Mouse (Mus musculus) embryonic facial prominence, embryonic 10.5 days (tissue): ENCODE results near the gene Tmem120a. TPM values are rescaled to one million over a fixed set of nuclear protein-coding genes. Genes with fewer than 3 reads are reported as not detected.

Source experiments
- DNase-seq: peaks from one replicate; pipeline ENCODE4 v3.0.0-alpha.2; 2017; ENCODE audit warnings: low spot score
- H3K27ac ChIP-seq: fragments of 300-500 bp; sonication (generic); replicated peaks from 2 replicates; pipeline ENCODE4 v1.5.1; 2016; ENCODE audit warnings: mild to moderate bottlenecking
- H3K27me3 ChIP-seq: fragments of 300-500 bp; sonication (generic); replicated peaks from 2 replicates; pipeline ENCODE4 v1.6.1; 2016; ENCODE audit warnings: low read depth, mild to moderate bottlenecking; ENCODE audit not compliant: poor library complexity, severe bottlenecking
- H3K36me3 ChIP-seq: fragments of 300-500 bp; sonication (generic); replicated peaks from 2 replicates; pipeline ENCODE4 v1.6.1; 2016; ENCODE audit warnings: mild to moderate bottlenecking, moderate library complexity
- H3K4me1 ChIP-seq: fragments of 300-500 bp; sonication (generic); 2 replicates; pipeline ENCODE4 v1.6.1; 2016
- H3K4me3 ChIP-seq: fragments of 300-500 bp; sonication (generic); 2 replicates; pipeline ENCODE4 v1.5.1; 2016; ENCODE audit warnings: mild to moderate bottlenecking, moderate library complexity
- H3K9me3 ChIP-seq: fragments of 300-500 bp; sonication (generic); 2 replicates; pipeline ENCODE4 v1.6.1; 2016; ENCODE audit warnings: mild to moderate bottlenecking
- WGBS: fragments of 180-500 bp; shearing (Covaris S2); methylation state at CpG from one replicate; pipeline ENCODE4 v1.1.7; 2016; 5-methylcytosine and 5-hydroxymethylcytosine counted together
- polyA plus RNA-seq: library from polyadenylated mRNA; unstranded; fragments of >200 nt; fragmentation: Nextera tagmentation; extraction: Ambion mirVana; gene quantifications from 2 replicates; pipeline ENCODE4 v1.2.1, GENCODE M21; 2016

Gene Tmem120a
- polyA plus RNA-seq, 1 experiment from 2014 or later, result 54.7 TPM

- Histone ChIP-seq H3K27me3 (no peaks in the 10 kb centered on the region), H3K4me1 (peaks cover 29% of the 10 kb centered on the region), H3K36me3 (peaks cover 89% of the 10 kb centered on the region), H3K9me3 (no peaks in the 10 kb centered on the region; the same call in 1 of the 2 replicates), H3K27ac (no peak overlapping the region), H3K4me3 (no peak overlapping the region)
- no peak for DNase-seq
- WGBS, result 95% methylated on average over 10 of the region's 10 CpGs
Measured at GRCm38 (mm10) chr5:135730278-135730677, 14.0 kb downstream of the Tmem120a start.

- WGBS, result 88% methylated on average over 13 of the region's 13 CpGs
- H3K36me3 ChIP-seq, result peaks cover 79% of the 10 kb centered on the region
- no peaks in the 10 kb centered on the region; the same call in 1 of the 2 replicates for H3K9me3 ChIP-seq
Measured at GRCm38 (mm10) chr5:135729351-135729750, 14.9 kb downstream of the Tmem120a start.

GRCm38 (mm10) chr5:135728361-135728760, 15.9 kb downstream of the Tmem120a start:
- no peak overlapping the region for H3K27ac ChIP-seq
- H3K27me3 ChIP-seq, result no peaks in the 10 kb centered on the region
- WGBS, result 94% methylated on average over 13 of the region's 13 CpGs

More at GRCm38 (mm10) chr5:135729351-135729750, 14.9 kb downstream of the Tmem120a start:
- H3K27me3 ChIP-seq, result no peaks in the 10 kb centered on the region
- H3K4me3 ChIP-seq, result no peak overlapping the region
- no peak overlapping the region for H3K27ac ChIP-seq
- no peak for DNase-seq
- H3K4me1 ChIP-seq, result peaks cover 38% of the 10 kb centered on the region

DNA sequence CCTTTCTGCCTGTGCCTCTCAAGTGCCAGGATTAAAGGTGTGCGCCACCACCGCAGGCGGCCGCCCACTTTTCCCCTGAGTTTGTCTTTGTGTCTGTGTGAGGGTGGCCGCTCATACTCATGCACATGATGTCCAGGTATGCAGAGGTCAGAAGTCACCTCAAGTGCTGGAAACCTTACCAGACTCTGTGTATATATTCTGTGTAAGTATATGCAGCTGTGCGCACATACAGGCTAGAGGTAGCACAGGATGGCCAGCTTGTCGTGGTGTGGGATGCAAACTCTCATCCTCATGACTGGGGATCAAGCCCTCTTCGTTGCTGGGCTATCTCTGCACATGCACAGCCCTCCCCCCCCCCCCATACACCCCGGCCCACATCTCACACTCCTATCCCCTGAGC, 16.4 kb downstream of the Tmem120a start:
- H3K9me3 ChIP-seq, result no peaks in the 10 kb centered on the region
- no peak overlapping the region for H3K4me3 ChIP-seq
- DNase-seq, result no peak
- H3K36me3 ChIP-seq, result peaks cover 65% of the 10 kb centered on the region
- 90% methylated on average over 9 of the region's 9 CpGs for WGBS
- H3K27ac ChIP-seq, result no peak overlapping the region
- H3K27me3 ChIP-seq, result no peaks in the 10 kb centered on the region
- H3K4me1 ChIP-seq, result peaks cover 53% of the 10 kb centered on the region

More at GRCm38 (mm10) chr5:135728361-135728760, 15.9 kb downstream of the Tmem120a start:
- peaks cover 69% of the 10 kb centered on the region for H3K36me3 ChIP-seq
- no peak overlapping the region for H3K4me3 ChIP-seq
- H3K9me3 ChIP-seq, result no peaks in the 10 kb centered on the region; the same call in 1 of the 2 replicates
- peaks cover 48% of the 10 kb centered on the region for H3K4me1 ChIP-seq
- DNase-seq, result no peak

- Histone ChIP-seq H3K4me1 (peaks cover 61% of the 10 kb centered on the region), H3K27me3 (no peaks in the 10 kb centered on the region), H3K36me3 (peaks cover 61% of the 10 kb centered on the region), H3K9me3 (no peaks in the 10 kb centered on the region), H3K27ac (peak overlapping the region; percentile 89), H3K4me3 (peak overlapping the region; percentile 48)
- DNase-seq, result no peak
- WGBS, result 73% methylated on average over 2 of the region's 2 CpGs
Measured at GRCm38 (mm10) chr5:135726641-135727346, 17.5 kb downstream of the Tmem120a start.

DNA sequence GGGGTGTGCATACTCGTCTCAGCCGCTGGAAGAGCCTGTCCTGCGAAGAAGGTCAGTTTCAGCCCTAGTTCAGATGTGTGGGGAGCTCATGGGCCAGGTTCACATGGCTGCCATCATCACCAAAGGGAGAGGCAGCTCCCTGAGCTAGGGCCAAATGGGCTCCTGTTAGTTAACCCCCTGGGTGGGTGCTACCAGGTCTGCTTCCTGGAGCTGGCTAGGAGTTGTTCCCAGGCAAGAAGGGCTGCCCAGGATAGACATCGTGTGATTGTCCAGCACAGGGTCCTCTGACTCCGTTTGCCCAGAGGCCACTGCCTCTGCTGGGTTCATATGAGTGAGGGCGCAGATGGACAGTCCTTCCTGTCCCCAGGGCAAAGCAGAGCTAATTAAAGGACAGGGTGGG, 18.3 kb downstream of the Tmem120a start:
- no peaks in the 10 kb centered on the region for H3K27me3 ChIP-seq
- H3K36me3 ChIP-seq, result peaks cover 55% of the 10 kb centered on the region
- H3K27ac ChIP-seq, result peak overlapping the region; percentile 89
- H3K4me1 ChIP-seq, result peaks cover 61% of the 10 kb centered on the region
- H3K9me3 ChIP-seq, result no peaks in the 10 kb centered on the region
- H3K4me3 ChIP-seq, result peak overlapping the region; percentile 48
- DNase-seq, result no peak
- WGBS, result 24% methylated on average over 6 of the region's 6 CpGs

DNA sequence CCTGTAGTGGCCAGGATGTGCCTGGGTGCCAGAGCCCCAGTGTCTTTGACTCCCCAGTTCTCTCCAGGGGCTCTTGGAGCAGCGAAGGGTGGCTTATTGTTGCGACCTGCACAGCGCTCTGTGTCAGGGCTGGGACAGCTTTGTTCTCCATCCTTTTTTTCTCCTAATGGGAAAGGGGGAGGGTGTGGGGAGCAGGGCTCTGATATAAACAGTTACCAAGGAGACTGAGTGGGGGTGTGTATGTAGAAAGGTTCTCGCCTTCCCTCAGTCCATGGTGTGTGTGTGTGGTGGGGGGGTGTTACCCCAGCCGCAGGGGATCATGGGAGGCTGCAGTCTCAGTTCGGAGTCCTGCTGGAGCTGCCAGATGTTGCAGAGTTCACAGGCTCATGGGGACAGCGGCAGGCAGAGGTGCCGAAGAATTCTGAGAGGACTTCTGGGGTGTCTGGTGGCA, 18.8 kb downstream of the Tmem120a start:
- Histone ChIP-seq H3K9me3 (no peaks in the 10 kb centered on the region), H3K4me3 (peak overlapping the region; percentile 48), H3K4me1 (peaks cover 61% of the 10 kb centered on the region), H3K36me3 (peaks cover 52% of the 10 kb centered on the region), H3K27me3 (no peaks in the 10 kb centered on the region), H3K27ac (peak overlapping the region; percentile 89)
- 5% methylated on average over 8 of the region's 8 CpGs for WGBS
- DNase-seq, result peak; percentile 80

DNA sequence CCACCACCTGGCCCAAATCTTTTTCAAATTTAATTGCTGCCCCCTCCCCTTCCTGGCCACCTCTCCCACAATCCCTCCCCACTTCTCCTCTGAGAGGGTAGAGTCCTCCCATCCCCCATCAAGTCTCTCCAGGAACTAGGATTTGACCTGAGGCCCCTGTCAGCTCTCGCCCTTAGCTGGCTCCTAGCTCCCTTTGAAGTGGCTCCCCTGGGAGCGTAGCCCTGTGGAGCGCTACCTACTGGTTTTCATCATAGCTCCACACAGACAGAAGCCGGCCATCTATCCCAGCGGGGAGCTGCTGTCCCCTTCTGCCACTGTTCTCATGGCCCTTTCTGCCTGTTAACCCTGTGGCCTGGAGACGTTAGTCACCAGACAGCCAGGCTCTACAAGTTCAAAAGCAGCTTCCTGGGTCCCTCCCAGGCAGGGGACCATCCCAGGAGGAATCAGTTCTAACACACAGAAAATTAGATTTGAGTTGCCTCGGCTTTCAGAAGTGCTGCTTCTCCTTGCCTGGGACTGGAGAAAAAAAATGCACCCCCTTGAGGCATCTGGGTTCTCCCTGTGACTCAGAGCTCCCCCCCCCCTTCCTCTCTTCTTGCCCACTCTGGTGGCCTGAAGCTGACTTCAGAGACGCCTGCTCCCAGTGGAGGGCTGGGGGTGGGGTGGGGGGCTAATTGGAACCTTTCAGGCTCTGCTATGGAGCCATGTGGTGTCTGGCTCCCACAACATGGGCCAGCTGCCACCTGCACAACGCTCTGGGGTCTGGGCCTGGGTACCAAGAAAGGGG, 19.5 kb downstream of the Tmem120a start:
- Histone ChIP-seq H3K27ac (peak overlapping the region; percentile 89), H3K4me3 (peak overlapping the region; percentile 48), H3K27me3 (no peaks in the 10 kb centered on the region), H3K36me3 (peaks cover 52% of the 10 kb centered on the region), H3K4me1 (peaks cover 61% of the 10 kb centered on the region), H3K9me3 (no peaks in the 10 kb centered on the region)
- 3% methylated on average over 9 of the region's 9 CpGs for WGBS
- DNase-seq, result peak; percentile 85

GRCm38 (mm10) chr5:135723165-135723751, 21.0 kb downstream of the Tmem120a start:
- Histone ChIP-seq H3K4me1 (peaks cover 61% of the 10 kb centered on the region), H3K36me3 (peaks cover 49% of the 10 kb centered on the region), H3K27me3 (no peaks in the 10 kb centered on the region), H3K4me3 (no peak overlapping the region), H3K9me3 (no peaks in the 10 kb centered on the region), H3K27ac (0 out of 2 replicates have a peak overlapping the region, but pooled peaks have one; percentile 31)
- WGBS, result 72% methylated on average over 3 of the region's 3 CpGs
- DNase-seq, result no peak

- no peaks in the 10 kb centered on the region for H3K9me3 ChIP-seq
Measured at GRCm38 (mm10) chr5:135722121-135722520, 22.1 kb downstream of the Tmem120a start.

DNA sequence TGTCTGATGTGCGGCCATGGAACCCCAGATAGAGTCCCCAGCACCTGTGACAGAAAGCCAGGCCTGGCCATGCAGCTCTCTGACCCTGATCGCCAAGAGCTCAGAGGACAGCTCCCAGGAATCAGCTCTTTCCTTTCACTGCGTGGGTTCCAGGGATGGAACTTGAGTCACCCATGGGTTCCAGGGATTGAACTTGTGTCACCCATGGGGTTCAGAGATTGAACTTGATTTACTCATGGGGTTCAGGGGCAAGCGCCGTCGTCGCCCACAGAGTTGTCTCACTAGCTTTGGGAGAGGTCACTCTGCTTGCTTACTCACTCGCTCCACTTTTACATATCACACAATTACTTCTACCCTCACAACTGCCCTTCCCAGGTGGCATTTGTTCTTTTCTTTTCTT, 23.2 kb downstream of the Tmem120a start:
- Histone ChIP-seq H3K36me3 (peaks cover 54% of the 10 kb centered on the region), H3K27ac (no peak overlapping the region), H3K4me3 (no peak overlapping the region), H3K4me1 (peaks cover 47% of the 10 kb centered on the region), H3K9me3 (no peaks in the 10 kb centered on the region), H3K27me3 (no peaks in the 10 kb centered on the region)
- WGBS, result 93% methylated on average over 8 of the region's 8 CpGs
- DNase-seq, result no peak

More at GRCm38 (mm10) chr5:135722121-135722520, 22.1 kb downstream of the Tmem120a start:
- H3K27ac ChIP-seq, result no peak overlapping the region
- peaks cover 51% of the 10 kb centered on the region for H3K36me3 ChIP-seq
- H3K4me3 ChIP-seq, result no peak overlapping the region
- DNase-seq, result no peak
- 92% methylated on average over 11 of the region's 11 CpGs for WGBS
- H3K4me1 ChIP-seq, result peaks cover 50% of the 10 kb centered on the region
- no peaks in the 10 kb centered on the region for H3K27me3 ChIP-seq

- 89% methylated on average over 3 of the region's 3 CpGs for WGBS
- peaks cover 40% of the 10 kb centered on the region for H3K4me1 ChIP-seq
- no peak for DNase-seq
- H3K4me3 ChIP-seq, result no peak overlapping the region
- no peak overlapping the region for H3K27ac ChIP-seq
- no peaks in the 10 kb centered on the region for H3K27me3 ChIP-seq
- H3K36me3 ChIP-seq, result peaks cover 61% of the 10 kb centered on the region
- no peaks in the 10 kb centered on the region for H3K9me3 ChIP-seq
Measured at GRCm38 (mm10) chr5:135720121-135720520, 24.1 kb downstream of the Tmem120a start.
